Mouse (Mus musculus) G1E (cell line): Measurements from ENCODE around the gene Ms4a6d.

Experiments used
- CTCF ChIP-seq: IDR thresholded peaks from 2 replicates; pipeline ENCODE4 v1.5.1; 2012; ENCODE audit warnings: low read depth, low read length, inconsistent platforms, mixed read lengths
- GATA1 ChIP-seq: IDR thresholded peaks from 2 replicates; pipeline ENCODE4 v1.6.1; 2012; ENCODE audit warnings: borderline replicate concordance, low read length, inconsistent platforms, mixed read lengths
- GATA2 ChIP-seq: IDR thresholded peaks from 2 replicates; pipeline ENCODE4 v1.6.1; 2012; ENCODE audit warnings: low read depth, low read length, inconsistent platforms, borderline replicate concordance
- POLR2AphosphoS5 ChIP-seq: IDR thresholded peaks from 2 replicates; pipeline ENCODE4 v1.6.1; 2012; ENCODE audit warnings: low read depth, low read length, inconsistent platforms; ENCODE audit not compliant: insufficient replicate concordance
- TAL1 ChIP-seq: conservative IDR thresholded peaks from 2 replicates; pipeline ENCODE4 v1.6.1; 2012; ENCODE audit warnings: low read depth, low read length, inconsistent platforms, mixed read lengths

- TF ChIP-seq CTCF (no peak), POLR2AphosphoS5 (no peak), TAL1 (no peak), GATA1 (no peak), GATA2 (no peak)
Observed at GRCm38 (mm10) chr19:11614805-11615204, 10.2 kb upstream of the Ms4a6d start.
